Mouse (Mus musculus) cortical plate, adult 2 months (tissue): ENCODE results near the gene Adipoq.

Experiments
- CTCF ChIP-seq: fragments of 200-500 bp; IDR thresholded peaks from 2 replicates; pipeline ENCODE4 v1.5.1; 2011; ENCODE audit warnings: mild to moderate bottlenecking, control low read depth, low read length; ENCODE audit not compliant: insufficient read depth; ENCODE audit errors: extremely low read depth
- POLR2A ChIP-seq: fragments of 200-500 bp; IDR thresholded peaks from 2 replicates; pipeline ENCODE4 v1.6.1; 2011; ENCODE audit warnings: mild to moderate bottlenecking, low read length, control low read depth; ENCODE audit not compliant: insufficient read depth; ENCODE audit errors: extremely low read depth

DNA sequence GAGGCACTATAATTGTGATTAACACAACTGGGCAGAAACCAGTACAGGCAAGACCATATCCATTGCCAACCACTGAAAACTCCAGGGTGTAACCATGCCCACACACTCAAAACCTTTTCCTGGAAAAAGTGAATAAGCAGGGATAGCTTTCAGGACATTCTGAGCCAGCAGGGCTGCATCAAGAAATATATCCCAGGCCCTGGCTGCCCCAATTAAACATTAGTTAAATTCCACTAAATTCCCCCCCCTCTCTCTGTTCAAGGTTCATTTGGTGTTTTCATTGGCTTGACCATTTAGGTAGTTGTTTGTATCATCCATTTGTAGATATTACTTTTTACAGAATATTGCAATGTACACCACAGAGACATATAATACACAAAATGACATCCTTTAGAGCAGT lies 50.0 kb downstream of the Adipoq start:
- TF ChIP-seq CTCF (no peak), POLR2A (no peak)
